Mouse (Mus musculus) ES-E14 (cell line): ENCODE results near the gene Ncl.

Experiments used
- CHD2 ChIP-seq: IDR thresholded peaks from 2 replicates; pipeline ENCODE4 v1.6.1; 2014; ENCODE audit warnings: mild to moderate bottlenecking, low read depth, low read length, inconsistent platforms
- HCFC1 ChIP-seq: IDR thresholded peaks from 2 replicates; pipeline ENCODE4 v1.6.1; 2012; ENCODE audit warnings: low read length, inconsistent platforms, borderline replicate concordance; ENCODE audit not compliant: insufficient read depth
- MAFK ChIP-seq: IDR thresholded peaks from 2 replicates; pipeline ENCODE4 v1.6.1; 2014; ENCODE audit warnings: mild to moderate bottlenecking, low read depth, low read length, inconsistent platforms; ENCODE audit not compliant: insufficient read depth
- ZNF384 ChIP-seq: IDR thresholded peaks from 2 replicates; pipeline ENCODE4 v1.6.1; 2012; ENCODE audit warnings: low read depth, low read length, inconsistent platforms

DNA sequence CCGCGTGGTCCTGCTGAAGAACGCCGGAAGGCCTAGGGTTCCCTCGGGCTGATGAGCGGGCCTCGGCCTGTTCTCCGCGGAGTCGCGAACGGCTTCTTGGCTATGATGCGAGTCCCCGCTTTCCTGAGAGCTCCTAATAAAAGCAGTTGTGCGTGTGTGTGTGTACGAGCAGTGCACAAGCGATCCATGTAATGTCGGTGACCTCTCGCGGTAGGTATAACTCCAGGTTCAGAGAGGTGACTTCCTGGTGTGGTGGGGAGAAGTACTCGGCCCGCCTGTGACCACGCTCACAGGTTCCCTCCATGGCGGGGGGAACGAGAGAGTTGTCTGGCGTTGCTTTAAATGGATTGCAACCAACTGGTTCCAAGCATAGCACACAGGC is 589 bp upstream of the Ncl start:
- TF ChIP-seq ZNF384 (no peak), MAFK (no peak), CHD2 (no peak; the same call in 1 of the 2 replicates), HCFC1 (no peak)
